Mouse (Mus musculus) lung, postnatal 0 days (tissue): Measurements from ENCODE around the gene Pacrg. TPM values are rescaled to one million over a fixed set of nuclear protein-coding genes. Genes with fewer than 3 reads are reported as not detected.

ENCODE experiments used
- ATAC-seq: fragments of 200-750 bp; cut with Nextera tagmentation; 2 replicates; pipeline ENCODE4 v1.8.0; 2017; ENCODE audit warnings: moderate library complexity
- DNase-seq: peaks from one replicate; pipeline ENCODE4 v3.0.0-alpha.2; 2016; ENCODE audit warnings: low spot score
- H3K27ac ChIP-seq: fragments of 300-500 bp; sonication (generic); 2 replicates; pipeline ENCODE4 v1.5.1; 2014; ENCODE audit warnings: antibody characterized with exemption, mild to moderate bottlenecking, low read length, mixed read lengths
- H3K27me3 ChIP-seq: fragments of 300-500 bp; sonication (generic); replicated peaks from 2 replicates; pipeline ENCODE4 v1.6.1; 2014; ENCODE audit warnings: low read length, mixed read lengths; ENCODE audit not compliant: insufficient read depth
- H3K36me3 ChIP-seq: fragments of 300-500 bp; sonication (generic); 2 replicates; pipeline ENCODE4 v1.6.1; 2014; ENCODE audit warnings: low read length, mixed read lengths; ENCODE audit not compliant: insufficient read depth
- H3K4me1 ChIP-seq: fragments of 300-500 bp; sonication (generic); 2 replicates; pipeline ENCODE4 v1.6.1; 2014; ENCODE audit warnings: antibody characterized with exemption, low read depth, low read length, mixed read lengths; ENCODE audit not compliant: insufficient read depth
- H3K4me2 ChIP-seq: fragments of 300-500 bp; sonication (generic); replicated peaks from 2 replicates; pipeline ENCODE4 v1.6.1; 2014; ENCODE audit warnings: low read depth, mild to moderate bottlenecking, low read length, moderate library complexity, mixed read lengths
- H3K4me3 ChIP-seq: fragments of 300-500 bp; sonication (generic); 2 replicates; pipeline ENCODE4 v1.5.1; 2014; ENCODE audit warnings: low read depth, low read length
- H3K9ac ChIP-seq: fragments of 300-500 bp; sonication (generic); replicated peaks from 2 replicates; pipeline ENCODE4 v1.6.1; 2014; ENCODE audit warnings: low read depth, mild to moderate bottlenecking
- H3K9me3 ChIP-seq: fragments of 300-500 bp; sonication (generic); 2 replicates; pipeline ENCODE4 v1.6.1; 2016; ENCODE audit warnings: low read length, mixed read lengths
- CTCF ChIP-seq: IDR thresholded peaks from 2 replicates; pipeline ENCODE4 v1.5.1; 2016; ENCODE audit warnings: antibody characterized with exemption, mild to moderate bottlenecking
- EP300 ChIP-seq: IDR thresholded peaks from 2 replicates; pipeline ENCODE4 v1.6.1; 2016; ENCODE audit warnings: antibody characterized with exemption, mild to moderate bottlenecking, control low read depth
- WGBS: fragments of 180-500 bp; shearing (Covaris S2); extraction: QIAGEN DNeasy Blood & Tissue Kit; methylation state at CpG from one replicate; pipeline ENCODE4 v1.1.7; 2014; 5-methylcytosine and 5-hydroxymethylcytosine counted together
- polyA plus RNA-seq: library from polyadenylated mRNA; unstranded; fragments of >200 nt; fragmentation: Nextera tagmentation; extraction: Ambion mirVana; gene quantifications from 2 replicates; pipeline ENCODE4 v1.2.1, GENCODE M21; 2015

Pacrg gene
- polyA plus RNA-seq, 1 experiment from 2014 or later: 6.7 TPM

- H3K9me3 ChIP-seq: no peaks in the 10 kb centered on the region
- H3K4me1 ChIP-seq: peaks cover 3% of the 10 kb centered on the region; the same call in 1 of the 2 replicates
- 64% methylated on average over 8 of the region's 8 CpGs for WGBS
- H3K9ac ChIP-seq: no peak overlapping the region
- no peak overlapping the region for H3K4me2 ChIP-seq
- H3K36me3 ChIP-seq: no peaks in the 10 kb centered on the region
- no peaks in the 10 kb centered on the region for H3K27me3 ChIP-seq
- H3K4me3 ChIP-seq: no peak overlapping the region
- no peak overlapping the region for H3K27ac ChIP-seq
- TF ChIP-seq EP300 (no peak), CTCF (no peak)
- ATAC-seq (no peak), DNase-seq (no peak)
These were observed 429.3 kb downstream of the Pacrg start for GRCm38 (mm10) chr17:10410597-10411476.

GRCm38 (mm10) chr17:10408681-10409081, 431.4 kb downstream of the Pacrg start:
- Histone ChIP-seq H3K27ac (no peak overlapping the region), H3K9me3 (no peaks in the 10 kb centered on the region), H3K4me1 (peaks cover 3% of the 10 kb centered on the region; the same call in 1 of the 2 replicates), H3K36me3 (no peaks in the 10 kb centered on the region), H3K4me2 (no peak overlapping the region), H3K9ac (no peak overlapping the region), H3K27me3 (no peaks in the 10 kb centered on the region), H3K4me3 (no peak overlapping the region)
- TF ChIP-seq EP300: no peak
- no peak for TF ChIP-seq CTCF
- DNase-seq: no peak
- ATAC-seq: no peak
- 67% methylated on average over 4 of the region's 4 CpGs for WGBS

- H3K4me1 ChIP-seq: peaks cover 3% of the 10 kb centered on the region; the same call in 1 of the 2 replicates
- H3K9me3 ChIP-seq: no peaks in the 10 kb centered on the region
- no peaks in the 10 kb centered on the region for H3K36me3 ChIP-seq
- DNase-seq: no peak
- no peak overlapping the region for H3K9ac ChIP-seq
- TF ChIP-seq CTCF (no peak), EP300 (no peak)
- H3K4me3 ChIP-seq: no peak overlapping the region
- no peak overlapping the region for H3K27ac ChIP-seq
- WGBS: 47% methylated on average over 7 of the region's 7 CpGs
- no peak for ATAC-seq
- H3K4me2 ChIP-seq: no peak overlapping the region
- no peaks in the 10 kb centered on the region for H3K27me3 ChIP-seq
These were observed 432.9 kb downstream of the Pacrg start for GRCm38 (mm10) chr17:10407031-10407722.

GRCm38 (mm10) chr17:10406311-10406710, 433.8 kb downstream of the Pacrg start:
- Histone ChIP-seq H3K9ac (no peak overlapping the region), H3K36me3 (no peaks in the 10 kb centered on the region), H3K4me3 (no peak overlapping the region), H3K27ac (no peak overlapping the region), H3K9me3 (no peaks in the 10 kb centered on the region), H3K4me2 (no peak overlapping the region), H3K4me1 (peaks cover 3% of the 10 kb centered on the region; the same call in 1 of the 2 replicates), H3K27me3 (no peaks in the 10 kb centered on the region)
- 75% methylated on average over 7 of the region's 7 CpGs for WGBS
- no peak for DNase-seq
- no peak for TF ChIP-seq CTCF
- TF ChIP-seq EP300: no peak
- ATAC-seq: no peak

- no peak overlapping the region for H3K27ac ChIP-seq
- H3K36me3 ChIP-seq: no peaks in the 10 kb centered on the region
- ATAC-seq: no peak
- no peak overlapping the region for H3K9ac ChIP-seq
- H3K4me3 ChIP-seq: no peak overlapping the region
- no peak for DNase-seq
- WGBS: 72% methylated on average over 7 of the region's 7 CpGs
- no peak overlapping the region for H3K4me2 ChIP-seq
- no peaks in the 10 kb centered on the region for H3K27me3 ChIP-seq
- TF ChIP-seq EP300: no peak
- TF ChIP-seq CTCF: no peak
- H3K4me1 ChIP-seq: peaks cover 3% of the 10 kb centered on the region; the same call in 1 of the 2 replicates
- no peaks in the 10 kb centered on the region for H3K9me3 ChIP-seq
These were observed 434.2 kb downstream of the Pacrg start for GRCm38 (mm10) chr17:10405906-10406305.

GRCm38 (mm10) chr17:10403186-10403585, 436.9 kb downstream of the Pacrg start:
- H3K4me1 ChIP-seq: peaks cover 4% of the 10 kb centered on the region; the same call in 1 of the 2 replicates
- no peak overlapping the region for H3K4me2 ChIP-seq
- 94% methylated on average over 11 of the region's 11 CpGs for WGBS
- no peaks in the 10 kb centered on the region for H3K9me3 ChIP-seq
- no peaks in the 10 kb centered on the region for H3K36me3 ChIP-seq
- H3K27ac ChIP-seq: no peak overlapping the region
- H3K9ac ChIP-seq: no peak overlapping the region
- H3K27me3 ChIP-seq: no peaks in the 10 kb centered on the region
- no peak overlapping the region for H3K4me3 ChIP-seq
- TF ChIP-seq CTCF: no peak
- TF ChIP-seq EP300: no peak
- ATAC-seq (no peak), DNase-seq (no peak)
